Mouse (Mus musculus) embryonic facial prominence, embryonic 10.5 days (tissue): ENCODE results near the gene Rab24. TPM values are rescaled to one million over a fixed set of nuclear protein-coding genes. Genes with fewer than 3 reads are reported as not detected.

Experiments
- DNase-seq: peaks from one replicate; pipeline ENCODE4 v3.0.0-alpha.2; 2017; ENCODE audit warnings: low spot score
- H3K27ac ChIP-seq: fragments of 300-500 bp; sonication (generic); replicated peaks from 2 replicates; pipeline ENCODE4 v1.5.1; 2016; ENCODE audit warnings: mild to moderate bottlenecking
- H3K27me3 ChIP-seq: fragments of 300-500 bp; sonication (generic); replicated peaks from 2 replicates; pipeline ENCODE4 v1.6.1; 2016; ENCODE audit warnings: low read depth, mild to moderate bottlenecking; ENCODE audit not compliant: poor library complexity, severe bottlenecking
- H3K36me3 ChIP-seq: fragments of 300-500 bp; sonication (generic); replicated peaks from 2 replicates; pipeline ENCODE4 v1.6.1; 2016; ENCODE audit warnings: mild to moderate bottlenecking, moderate library complexity
- H3K4me1 ChIP-seq: fragments of 300-500 bp; sonication (generic); 2 replicates; pipeline ENCODE4 v1.6.1; 2016
- H3K4me3 ChIP-seq: fragments of 300-500 bp; sonication (generic); 2 replicates; pipeline ENCODE4 v1.5.1; 2016; ENCODE audit warnings: mild to moderate bottlenecking, moderate library complexity
- H3K9me3 ChIP-seq: fragments of 300-500 bp; sonication (generic); 2 replicates; pipeline ENCODE4 v1.6.1; 2016; ENCODE audit warnings: mild to moderate bottlenecking
- WGBS: fragments of 180-500 bp; shearing (Covaris S2); methylation state at CpG from one replicate; pipeline ENCODE4 v1.1.7; 2016; 5-methylcytosine and 5-hydroxymethylcytosine counted together
- polyA plus RNA-seq: library from polyadenylated mRNA; unstranded; fragments of >200 nt; fragmentation: Nextera tagmentation; extraction: Ambion mirVana; gene quantifications from 2 replicates; pipeline ENCODE4 v1.2.1, GENCODE M21; 2016

Gene Rab24
- 70.4 and 73.3 TPM in 2 replicates for polyA plus RNA-seq

DNA sequence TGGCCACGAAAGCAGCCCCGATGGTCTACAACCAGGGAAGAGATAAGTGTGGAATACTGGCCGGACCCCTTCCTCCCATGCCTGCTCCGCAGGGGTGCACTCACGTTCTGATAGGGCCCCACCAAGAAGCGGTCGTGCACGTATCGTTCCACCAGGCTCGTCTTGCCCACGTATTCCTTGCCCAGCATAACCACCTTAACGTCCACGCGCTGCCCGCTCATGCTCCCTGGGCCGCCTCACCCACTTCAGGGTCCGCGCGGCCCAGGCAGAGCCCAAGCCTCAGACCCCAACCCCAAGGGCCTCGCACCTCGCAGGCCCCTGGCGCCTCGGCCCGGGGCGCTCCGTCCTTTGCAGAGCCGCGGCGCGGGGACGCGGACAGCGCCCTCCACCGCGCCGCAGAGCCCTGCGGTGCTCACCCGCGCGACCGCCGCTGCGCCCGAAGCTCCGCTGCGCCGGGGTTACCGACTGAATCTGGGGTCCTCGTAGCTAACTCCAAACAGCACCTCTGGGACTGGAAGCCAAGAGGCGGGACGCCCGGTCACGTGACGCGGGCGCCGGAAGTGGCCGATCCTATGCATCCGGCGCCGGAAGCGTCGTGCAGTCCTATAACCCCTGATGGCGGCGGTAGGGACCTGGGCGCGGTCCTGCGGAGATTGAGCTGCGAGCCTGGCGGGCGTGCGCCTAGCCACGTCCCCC is at the start of gene Rab24:
Rab24 (minus strand) TSS at position 513 of the 696 bp plus-strand sequence.
- under 1% methylated on average over 73 of the region's 73 CpGs for WGBS
- DNase-seq = peak; percentile 93
- H3K4me3 ChIP-seq = peak within 1 kb of the TSS; percentile 90
- H3K27ac ChIP-seq = peak within 1 kb of the TSS; percentile 92
- H3K36me3 ChIP-seq = peaks cover 81% of the 10 kb centered on the region
- peaks cover 34% of the 10 kb centered on the region for H3K4me1 ChIP-seq
- H3K27me3 ChIP-seq = no peaks in the 10 kb centered on the region
- no peaks in the 10 kb centered on the region for H3K9me3 ChIP-seq

DNA sequence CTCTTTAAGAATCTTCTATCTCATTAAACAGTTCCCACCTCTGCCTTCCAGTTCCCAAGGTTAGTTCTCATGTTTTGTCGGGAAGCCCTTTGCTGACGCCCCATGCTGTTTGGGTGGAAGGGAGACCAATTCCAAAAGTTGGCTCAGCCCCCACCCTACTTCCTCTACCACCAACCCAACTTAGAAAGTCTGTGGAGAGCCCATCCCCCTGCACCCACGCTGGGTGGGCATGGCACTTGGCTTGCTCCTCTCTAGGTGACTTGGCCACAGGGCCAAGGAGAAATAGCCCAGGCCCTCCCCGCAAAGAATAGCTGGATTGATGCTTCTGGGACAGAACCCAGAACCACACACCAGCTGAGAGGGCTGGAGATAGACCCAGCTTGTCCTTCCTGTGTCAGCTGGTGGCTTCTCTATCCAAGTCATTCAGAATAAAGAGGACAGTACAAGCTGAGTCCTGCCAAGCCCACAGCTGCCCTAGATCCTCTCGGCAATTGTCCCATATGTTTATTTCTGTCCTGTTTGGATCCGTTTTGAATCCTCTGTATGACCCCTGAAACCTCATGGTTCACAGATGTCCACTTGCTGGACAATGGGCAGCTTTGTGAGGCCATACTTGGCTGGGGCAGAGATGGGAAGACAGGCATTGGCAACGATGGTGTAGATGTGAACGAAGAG is 49.4 kb upstream of the Rab24 start:
- WGBS = 58% methylated on average over 8 of the region's 8 CpGs
- DNase-seq = no peak
- Histone ChIP-seq H3K36me3 (no peaks in the 10 kb centered on the region), H3K9me3 (no peaks in the 10 kb centered on the region), H3K4me3 (no peak overlapping the region), H3K4me1 (peaks cover 9% of the 10 kb centered on the region), H3K27ac (no peak overlapping the region; the same call in 1 of the 2 replicates), H3K27me3 (peaks cover 54% of the 10 kb centered on the region)

DNA sequence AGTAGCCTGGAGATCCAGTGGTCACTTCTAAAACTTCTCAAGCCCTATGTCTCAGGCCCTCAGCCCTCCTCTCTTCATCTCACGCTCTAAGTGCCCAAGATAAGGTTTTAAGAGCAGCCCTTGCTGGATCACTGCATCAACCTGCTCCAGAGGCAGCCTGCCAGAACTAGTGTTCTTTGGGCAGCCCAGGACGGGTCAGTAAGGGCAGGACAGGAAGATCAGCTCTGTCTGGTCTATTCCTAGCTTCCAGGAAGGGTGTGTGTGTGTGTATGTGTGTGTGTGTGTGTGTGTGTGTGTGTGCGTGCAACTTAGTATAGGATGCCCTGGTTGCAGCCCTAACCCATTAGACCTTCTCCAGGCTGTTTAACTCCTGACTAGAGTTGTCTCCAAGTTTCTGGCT is 48.5 kb upstream of the Rab24 start:
- H3K36me3 ChIP-seq = no peaks in the 10 kb centered on the region
- H3K27ac ChIP-seq = no peak overlapping the region
- H3K4me1 ChIP-seq = peaks cover 9% of the 10 kb centered on the region
- H3K27me3 ChIP-seq = peaks cover 46% of the 10 kb centered on the region
- DNase-seq = no peak
- 68% methylated on average over 3 of the region's 3 CpGs for WGBS
- no peak overlapping the region for H3K4me3 ChIP-seq
- no peaks in the 10 kb centered on the region for H3K9me3 ChIP-seq

DNA sequence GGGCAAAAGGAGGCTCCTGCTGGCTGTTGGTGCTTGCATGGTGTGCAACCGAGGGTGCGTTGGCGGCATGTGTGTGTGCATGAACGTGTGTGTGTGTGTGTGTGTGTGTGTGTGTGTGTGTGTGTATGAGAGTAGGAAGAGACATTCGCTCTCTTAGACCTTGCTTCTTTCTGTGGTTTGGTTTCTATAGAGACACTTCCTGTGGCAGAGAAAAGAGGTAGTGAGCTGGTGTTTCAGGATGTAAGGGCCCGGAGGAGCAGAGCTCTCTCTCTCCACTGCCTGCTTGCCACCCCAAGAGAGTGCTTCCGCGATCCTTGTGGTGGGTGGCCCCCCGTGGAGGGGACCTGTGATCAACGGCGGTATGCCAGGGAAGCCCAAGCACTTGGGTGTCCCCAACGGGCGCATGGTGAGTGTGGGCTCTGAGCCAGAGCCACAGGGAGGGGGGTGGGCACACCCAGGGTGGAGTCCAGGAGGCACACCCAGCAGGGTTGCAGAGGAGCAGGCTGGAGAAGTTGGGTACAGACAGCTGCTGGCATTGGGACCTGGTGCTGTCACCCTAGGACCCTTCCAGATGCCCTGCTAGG is 47.9 kb upstream of the Rab24 start, which contains the start of gene Rgs14:
Rgs14 (plus strand) TSS at position 202 of the 584 bp plus-strand sequence.
- Histone ChIP-seq H3K9me3 (no peaks in the 10 kb centered on the region), H3K4me3 (peak within 1 kb of the TSS; percentile 19; the same call in 1 of the 2 replicates), H3K27me3 (peaks cover 40% of the 10 kb centered on the region), H3K36me3 (no peaks in the 10 kb centered on the region), H3K27ac (no peak within 1 kb of the TSS; the same call in 1 of the 2 replicates), H3K4me1 (peaks cover 9% of the 10 kb centered on the region)
- WGBS = 66% methylated on average over 13 of the region's 13 CpGs
- DNase-seq = no peak

DNA sequence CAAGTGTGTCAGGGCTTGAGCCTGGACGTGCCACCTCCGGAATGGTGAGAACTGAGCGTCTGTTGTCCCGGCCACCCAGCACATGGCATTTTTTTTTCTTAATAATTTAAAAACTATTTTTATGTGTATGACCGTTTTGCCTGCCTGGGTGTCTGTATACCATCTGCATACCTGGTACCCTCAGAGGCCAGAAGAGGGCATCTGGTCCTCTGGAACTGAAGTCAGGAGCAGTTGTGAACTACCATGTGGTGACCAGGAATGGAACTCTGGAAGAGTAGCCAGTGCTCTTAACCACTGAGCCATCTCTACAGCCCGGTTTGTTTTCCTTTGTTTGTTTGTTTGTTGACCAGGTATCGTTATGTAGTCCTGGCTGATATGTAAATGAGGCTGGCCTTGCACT is 46.7 kb upstream of the Rab24 start:
- 78% methylated on average over 7 of the region's 7 CpGs for WGBS
- Histone ChIP-seq H3K36me3 (no peaks in the 10 kb centered on the region), H3K27me3 (peaks cover 28% of the 10 kb centered on the region), H3K9me3 (no peaks in the 10 kb centered on the region), H3K27ac (no peak overlapping the region), H3K4me3 (no peak overlapping the region), H3K4me1 (peaks cover 9% of the 10 kb centered on the region)
- no peak for DNase-seq

DNA sequence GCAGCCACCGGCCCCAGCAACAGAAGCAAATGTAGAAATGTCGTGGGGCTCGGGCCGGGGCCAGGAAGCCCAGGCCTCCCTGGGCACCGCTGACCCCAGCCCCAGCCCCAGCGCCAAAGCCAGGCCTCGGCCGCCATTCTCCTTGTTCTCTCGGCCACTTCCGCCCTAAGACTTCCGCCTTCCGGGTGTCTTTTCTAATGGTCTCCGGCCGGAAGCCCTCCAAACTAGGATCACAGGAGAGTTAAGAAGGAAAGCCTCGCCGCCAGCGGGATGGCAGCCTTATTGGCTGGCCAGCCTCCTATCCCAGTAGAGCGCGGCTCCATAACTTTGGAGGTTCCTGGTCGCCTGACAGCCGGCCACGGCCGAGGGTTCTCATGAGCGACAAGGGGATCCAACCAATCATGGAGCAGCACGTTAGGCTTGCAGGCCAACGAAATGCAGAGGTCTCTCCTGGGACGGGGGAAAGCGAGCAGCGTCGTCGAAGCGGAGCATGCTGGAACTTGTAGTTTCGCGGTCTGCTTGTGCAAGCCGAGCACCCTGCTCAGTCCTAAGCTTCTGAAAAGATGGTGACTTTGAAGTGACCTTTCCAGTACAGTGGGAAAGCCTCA is 40.8 kb upstream of the Rab24 start, which contains the start of gene Lman2:
Lman2 (minus strand) TSS at position 331 of the 608 bp plus-strand sequence.
- Histone ChIP-seq H3K4me1 (peaks cover 18% of the 10 kb centered on the region), H3K9me3 (no peaks in the 10 kb centered on the region), H3K36me3 (peaks cover 37% of the 10 kb centered on the region), H3K4me3 (peak within 1 kb of the TSS; percentile 99), H3K27ac (peak within 1 kb of the TSS; percentile 92), H3K27me3 (no peaks in the 10 kb centered on the region)
- WGBS = under 1% methylated on average over 35 of the region's 35 CpGs
- DNase-seq = peak; percentile 97

DNA sequence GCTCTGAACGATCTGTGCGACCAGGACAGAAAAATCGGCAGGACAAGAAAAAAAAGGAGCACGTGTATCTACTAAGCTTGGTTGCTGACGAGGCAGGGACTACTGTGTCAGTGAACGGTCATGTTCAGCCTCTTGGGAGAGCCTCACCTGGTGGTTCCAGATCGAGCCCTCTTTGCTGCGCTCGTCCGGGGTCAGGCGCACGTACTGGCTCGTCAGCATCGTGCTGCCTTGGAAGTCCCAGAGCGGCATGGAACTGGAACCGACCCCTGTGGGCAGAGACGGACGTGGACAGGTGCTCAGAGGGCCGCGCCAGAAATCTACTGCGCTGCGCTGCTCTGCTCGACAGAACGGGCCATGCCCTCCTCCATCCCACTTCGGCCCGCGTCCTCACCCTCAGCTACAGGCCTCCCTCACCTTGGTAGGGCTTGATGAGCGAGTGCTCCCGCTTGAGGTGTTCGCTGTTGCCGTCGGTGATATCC is 40.3 kb upstream of the Rab24 start:
- no peaks in the 10 kb centered on the region for H3K9me3 ChIP-seq
- peaks cover 42% of the 10 kb centered on the region for H3K36me3 ChIP-seq
- WGBS = 1% methylated on average over 32 of the region's 32 CpGs
- H3K4me3 ChIP-seq = peak overlapping the region; percentile 99
- H3K4me1 ChIP-seq = peaks cover 18% of the 10 kb centered on the region
- DNase-seq = no peak
- H3K27me3 ChIP-seq = no peaks in the 10 kb centered on the region
- H3K27ac ChIP-seq = peak overlapping the region; percentile 92

DNA sequence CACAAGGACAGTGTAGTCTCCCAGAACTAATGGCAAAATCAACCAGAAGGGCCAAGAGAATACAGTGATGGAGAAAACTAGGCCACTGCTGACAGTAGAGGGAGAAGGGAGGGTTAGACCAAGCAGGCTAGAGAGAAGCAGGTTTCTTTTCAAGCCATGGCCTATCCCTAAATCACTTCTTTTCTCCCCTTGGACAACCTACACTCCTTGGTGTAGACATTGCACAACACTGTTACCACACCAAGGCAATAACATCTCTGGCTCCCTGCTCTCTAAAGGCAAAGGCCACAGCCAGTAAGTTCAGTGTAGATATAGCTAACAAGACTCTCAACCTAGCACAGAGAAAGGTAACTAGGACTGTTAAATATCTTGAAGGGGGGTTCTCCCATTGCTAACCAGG is 39.4 kb upstream of the Rab24 start:
- H3K36me3 ChIP-seq = peaks cover 51% of the 10 kb centered on the region
- no peaks in the 10 kb centered on the region for H3K9me3 ChIP-seq
- H3K27ac ChIP-seq = no peak overlapping the region
- no peaks in the 10 kb centered on the region for H3K27me3 ChIP-seq
- H3K4me1 ChIP-seq = peaks cover 18% of the 10 kb centered on the region
- peak overlapping the region; percentile 99 for H3K4me3 ChIP-seq
- DNase-seq = no peak

DNA sequence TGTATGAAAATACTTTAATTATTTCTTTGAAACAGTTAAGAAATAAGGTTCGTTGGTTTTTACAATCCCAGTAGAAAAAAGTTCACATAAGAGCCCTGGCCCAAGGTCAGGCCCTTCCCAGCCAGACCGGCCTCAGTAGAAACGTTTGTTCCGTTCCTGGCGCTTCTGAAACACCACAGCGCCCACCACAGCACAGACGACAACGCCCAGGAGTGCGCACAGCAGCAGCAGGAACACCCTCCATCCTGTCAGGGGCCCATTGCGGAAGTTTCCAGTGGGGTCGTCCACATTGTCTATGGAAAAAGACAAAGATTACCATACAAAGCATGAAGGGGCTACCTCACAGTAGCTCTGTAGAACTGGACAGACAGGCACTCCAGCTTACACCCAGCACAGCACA is 25.0 kb upstream of the Rab24 start:
- Histone ChIP-seq H3K36me3 (peaks cover 80% of the 10 kb centered on the region), H3K27ac (no peak overlapping the region), H3K9me3 (no peaks in the 10 kb centered on the region), H3K4me3 (no peak overlapping the region), H3K27me3 (no peaks in the 10 kb centered on the region), H3K4me1 (no peaks in the 10 kb centered on the region)
- WGBS = 91% methylated on average over 11 of the region's 11 CpGs
- no peak for DNase-seq

DNA sequence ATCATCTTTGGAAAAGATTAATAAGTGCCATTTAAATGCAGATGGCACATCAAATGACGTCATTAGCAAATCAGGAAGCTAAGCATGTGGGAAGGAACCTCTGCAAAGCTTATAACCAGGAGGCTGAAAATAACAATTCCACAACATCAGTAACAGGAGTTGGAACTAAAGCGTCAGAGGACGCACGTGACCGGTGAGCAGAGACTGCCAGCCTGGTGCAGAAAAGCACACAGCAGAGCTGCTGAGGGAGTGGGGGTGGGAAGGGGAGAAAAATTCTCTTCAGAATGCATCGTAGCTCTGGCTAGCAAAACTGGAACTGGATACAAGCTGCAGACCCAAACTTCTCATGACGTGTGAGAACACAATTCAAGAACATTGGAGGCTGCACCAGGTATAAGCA is 22.5 kb upstream of the Rab24 start:
- 90% methylated on average over 7 of the region's 7 CpGs for WGBS
- no peaks in the 10 kb centered on the region for H3K27me3 ChIP-seq
- H3K27ac ChIP-seq = no peak overlapping the region
- H3K9me3 ChIP-seq = no peaks in the 10 kb centered on the region
- peaks cover 57% of the 10 kb centered on the region for H3K36me3 ChIP-seq
- H3K4me3 ChIP-seq = no peak overlapping the region
- no peaks in the 10 kb centered on the region for H3K4me1 ChIP-seq
- no peak for DNase-seq

DNA sequence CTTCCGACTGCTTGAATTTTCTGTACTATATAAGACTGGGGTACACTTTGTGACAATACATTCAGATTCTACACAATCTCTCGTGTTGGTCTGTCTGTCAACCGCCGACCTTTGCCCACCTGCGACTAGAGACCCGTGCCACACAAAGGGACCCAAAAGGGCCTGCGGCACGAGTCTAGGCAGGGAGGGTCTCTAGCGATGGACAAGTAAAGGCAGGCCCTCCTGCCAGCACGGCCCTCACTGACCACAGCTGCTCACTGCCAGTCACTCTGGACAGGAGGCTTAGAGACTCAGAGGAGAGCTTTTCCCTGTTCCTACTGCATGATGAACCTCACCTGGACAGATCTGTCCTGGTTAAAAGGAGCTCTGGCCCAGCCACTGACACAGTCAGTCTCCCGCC is 20.7 kb upstream of the Rab24 start:
- Histone ChIP-seq H3K36me3 (peaks cover 40% of the 10 kb centered on the region), H3K27ac (no peak overlapping the region), H3K4me3 (no peak overlapping the region), H3K9me3 (no peaks in the 10 kb centered on the region), H3K27me3 (no peaks in the 10 kb centered on the region), H3K4me1 (peaks cover 2% of the 10 kb centered on the region; the same call in 1 of the 2 replicates)
- 44% methylated on average over 11 of the region's 11 CpGs for WGBS
- no peak for DNase-seq

DNA sequence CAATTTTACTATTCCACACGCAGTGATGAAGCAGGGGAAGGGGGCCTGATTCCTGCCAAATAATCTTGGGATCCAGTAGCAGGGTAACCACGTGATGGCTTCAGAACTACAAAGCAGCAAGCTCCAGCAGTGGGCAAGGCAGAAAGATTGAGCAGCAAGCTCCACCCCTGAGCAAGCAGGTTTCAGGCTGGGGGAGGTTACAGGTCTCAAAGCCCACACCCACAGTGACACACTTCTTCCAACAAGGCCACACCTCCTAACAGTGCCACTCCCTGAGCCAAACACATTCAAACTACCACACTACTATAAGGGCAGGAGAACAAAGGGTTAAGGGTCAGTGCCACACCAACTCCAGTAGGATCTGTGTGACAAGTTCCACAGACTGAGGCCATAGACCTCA is 17.5 kb upstream of the Rab24 start:
- Histone ChIP-seq H3K36me3 (peaks cover 8% of the 10 kb centered on the region), H3K4me3 (no peak overlapping the region), H3K27me3 (no peaks in the 10 kb centered on the region), H3K27ac (no peak overlapping the region), H3K9me3 (no peaks in the 10 kb centered on the region), H3K4me1 (peaks cover 7% of the 10 kb centered on the region; the same call in 1 of the 2 replicates)
- no peak for DNase-seq
- WGBS = 42% methylated on average over 2 of the region's 2 CpGs
